In the genomic region with DNA sequence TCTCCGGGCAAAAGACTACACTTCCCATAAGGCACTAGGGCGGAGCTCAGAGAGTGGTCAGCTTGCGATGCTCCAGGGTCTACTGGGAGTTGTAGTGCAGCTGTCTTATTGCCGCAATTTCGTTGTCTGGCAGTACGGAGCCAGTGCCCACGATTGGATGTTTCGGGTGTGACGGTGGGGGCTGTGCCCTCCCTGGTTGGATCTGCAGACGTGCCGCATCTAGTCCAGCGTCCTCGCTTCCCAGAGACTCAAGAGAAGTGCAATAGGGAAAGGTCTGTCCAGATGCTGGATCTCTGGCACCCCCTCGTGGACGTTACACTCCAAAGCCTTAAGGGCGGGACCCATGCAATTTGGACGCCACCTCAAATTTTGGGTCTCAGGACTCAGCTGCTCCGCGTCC, we compare ENCODE assay signal across 8 mouse cellular contexts. TPM values are rescaled to one million over a fixed set of nuclear protein-coding genes. Genes with fewer than 3 reads are reported as not detected.
DNase-seq lines count a peak whose midpoint lies in the region; ATAC-seq lines count a peak whose summit lies in the region.

No protein-coding gene starts in this region.

- no peaks in the 10 kb centered on the region for H3K27me3 ChIP-seq in hindbrain, embryonic 11.5 days (ENCODE audit: control insufficient read depth, insufficient read depth, low read length)

- H3K9me3 ChIP-seq in hindbrain, embryonic 11.5 days (ENCODE audit: control insufficient read depth, low read length) = no peaks in the 10 kb centered on the region

- peak overlapping the region; percentile 41 for H3K4me2 ChIP-seq in hindbrain, embryonic 11.5 days (replicated peaks; ENCODE audit: low read depth, low read length)

- peak overlapping the region; percentile 25 for H3K4me3 ChIP-seq in hindbrain, embryonic 11.5 days (ENCODE audit: low read depth, low read length)

- no peaks in the 10 kb centered on the region for H3K36me3 ChIP-seq in hindbrain, embryonic 11.5 days (ENCODE audit: control insufficient read depth, insufficient read depth, low read length)

- no peaks in the 10 kb centered on the region for H3K4me1 ChIP-seq in hindbrain, embryonic 11.5 days (replicated peaks; ENCODE audit: control insufficient read depth, insufficient read depth, low read length)

- peak; percentile 97 for ATAC-seq in hindbrain, embryonic 11.5 days (ENCODE audit: low FRiP score)

- no peak overlapping the region; the same call in 1 of the 2 replicates for H3K27ac ChIP-seq in hindbrain, embryonic 11.5 days (ENCODE audit: low read depth, low read length)

- 5% methylated on average over 19 of the region's 19 CpGs for WGBS in hindbrain, embryonic 11.5 days

- H3K9ac ChIP-seq in hindbrain, embryonic 11.5 days (ENCODE audit: low read depth, low read length) = peak overlapping the region; percentile 47; the same call in 1 of the 2 replicates

- peak; percentile 98 for DNase-seq in Muller cell, postnatal 12 days (ENCODE audit: inconsistent ontology term)
- DNase-seq in cerebellum, adult 9-11 months = peak; percentile 99
- DNase-seq in frontal cortex, adult 2 months (ENCODE audit: extremely low spot score in 1 of 2, low spot score in 1 of 2) = peak; percentile 98 to 99
- DNase-seq in hindbrain, embryonic 11.5 days (ENCODE audit: low spot score) = peak; percentile 94
- DNase-seq in layer of hippocampus, postnatal 10 days (ENCODE audit: low spot score in 2 of 2) = peak; percentile 91 to 93
- peak; percentile 97 for DNase-seq in lung, postnatal 10 days
- peak; percentile 75 for DNase-seq in retina, adult 2 months (ENCODE audit: low read depth, low spot score)
- DNase-seq in thymus, postnatal 36 days = peak; percentile 76 to 83

RNA-seq across cellular contexts. Expression of a gene that starts 19.2 kb away (rescaled TPM):
- polyA plus RNA-seq in frontal cortex, adult 2 months (2012; rRNA removed) = 22.6 and 23.2 TPM in 2 replicates
- polyA plus RNA-seq in hindbrain, embryonic 11.5 days (2014; fragmentation: Nextera tagmentation; extraction: Ambion mirVana) = 26.6 and 31.4 TPM in 2 replicates
- 10 to 100 TPM; 20.8 to 22.9 TPM for total RNA-seq in layer of hippocampus, postnatal 10 days (2021)

RNA-seq across cellular contexts. Expression of a gene that starts 26.1 kb away (rescaled TPM):
- polyA plus RNA-seq in frontal cortex, adult 2 months (2012; rRNA removed) = not detected in 2 replicates
- not detected in 2 replicates for polyA plus RNA-seq in hindbrain, embryonic 11.5 days (2014; fragmentation: Nextera tagmentation; extraction: Ambion mirVana)
- not detected for total RNA-seq in layer of hippocampus, postnatal 10 days (2021)

RNA-seq across cellular contexts. Expression of a gene that starts 27.9 kb away (rescaled TPM):
- polyA plus RNA-seq in frontal cortex, adult 2 months (2012; rRNA removed) = 0.08 TPM in 2 replicates
- polyA plus RNA-seq in hindbrain, embryonic 11.5 days (2014; fragmentation: Nextera tagmentation; extraction: Ambion mirVana) = not detected in 2 replicates
- total RNA-seq in layer of hippocampus, postnatal 10 days (2021) = under 1 TPM; 0.20 to 0.71 TPM

RNA-seq across cellular contexts. Expression of a gene that starts 32.4 kb away (rescaled TPM):
- 0.08 and 0.10 TPM in 2 replicates for polyA plus RNA-seq in frontal cortex, adult 2 months (2012; rRNA removed)
- polyA plus RNA-seq in hindbrain, embryonic 11.5 days (2014; fragmentation: Nextera tagmentation; extraction: Ambion mirVana) = 0.12 and 0.18 TPM in 2 replicates
- total RNA-seq in layer of hippocampus, postnatal 10 days (2021) = not detected

RNA-seq across cellular contexts. Expression of a gene that starts 34.5 kb away (rescaled TPM):
- 0.34 and 0.53 TPM in 2 replicates for polyA plus RNA-seq in frontal cortex, adult 2 months (2012; rRNA removed)
- 0.45 and 0.46 TPM in 2 replicates for polyA plus RNA-seq in hindbrain, embryonic 11.5 days (2014; fragmentation: Nextera tagmentation; extraction: Ambion mirVana)
- total RNA-seq in layer of hippocampus, postnatal 10 days (2021) = not detected
